In the genomic region with DNA sequence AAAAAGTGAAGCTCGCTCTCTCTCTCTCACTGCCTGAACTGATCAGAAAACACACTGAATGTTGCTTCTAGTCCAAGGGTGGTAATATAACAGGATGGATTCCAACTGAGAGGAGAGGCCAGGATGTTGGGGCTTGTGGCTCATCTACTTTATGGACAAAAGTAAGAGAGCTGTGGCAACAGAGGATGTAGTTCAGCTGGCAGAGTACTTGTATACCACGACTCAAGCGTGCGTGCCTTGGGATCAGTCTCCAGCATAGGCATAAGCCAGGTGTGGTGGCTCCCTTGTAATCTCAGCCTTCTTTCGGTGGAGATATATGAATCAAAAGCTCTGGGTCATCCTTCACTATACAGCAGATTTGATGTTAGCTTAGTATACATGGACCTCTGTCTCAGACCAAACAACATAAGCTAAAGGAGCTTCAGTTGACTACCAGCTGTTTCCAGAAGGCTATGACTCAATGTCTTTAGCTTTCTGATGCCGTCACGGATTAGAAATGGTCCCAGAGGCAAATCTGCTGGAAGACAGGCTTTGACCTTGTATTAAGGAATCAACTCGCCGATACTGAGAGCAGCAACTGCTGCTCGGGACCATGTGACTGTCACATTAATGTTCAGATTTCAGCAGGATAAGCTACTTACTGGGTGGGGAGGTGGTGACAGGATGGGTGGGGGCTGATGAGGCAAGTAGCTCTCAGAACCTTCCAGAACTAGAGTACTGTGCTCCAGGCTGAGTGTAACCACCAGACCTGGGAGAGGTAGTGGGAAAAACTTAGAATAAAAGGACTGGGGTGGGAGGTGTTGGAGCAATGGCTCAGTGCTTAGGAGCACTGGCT, we compare ENCODE assay signal across 19 mouse cellular contexts. TPM values are rescaled to one million over a fixed set of nuclear protein-coding genes. Genes with fewer than 3 reads are reported as not detected.
"Had no signal": no experiment of that assay in that cellular context is flagged by ENCODE, and none has a peak within 500 bp of the region (broad histone marks: within the 10 kb centered on the region; RNA-seq: fewer than 3 reads in every experiment).

No protein-coding gene starts in this region.

- H3K27ac ChIP-seq: limb, embryonic 15.5 days; liver, embryonic 12.5 days; midbrain, embryonic 12.5 days; stomach, embryonic 15.5 days had no signal

- H3K4me1 ChIP-seq: liver, embryonic 12.5 days had no signal

- H3K4me2 ChIP-seq: limb, embryonic 15.5 days; liver, embryonic 12.5 days; lung, embryonic 14.5 days; midbrain, embryonic 12.5 days; stomach, embryonic 15.5 days had no signal

- H3K9ac ChIP-seq: limb, embryonic 15.5 days; liver, embryonic 12.5 days; lung, embryonic 14.5 days; midbrain, embryonic 12.5 days; stomach, embryonic 15.5 days had no signal

- ATAC-seq: liver, embryonic 12.5 days had no signal

- H3K4me3 ChIP-seq: limb, embryonic 15.5 days; liver, embryonic 12.5 days; megakaryocyte, embryonic 14.5 days; midbrain, embryonic 12.5 days; stomach, embryonic 15.5 days had no signal

- H3K27me3 ChIP-seq: limb, embryonic 15.5 days; midbrain, embryonic 12.5 days; stomach, embryonic 15.5 days had no signal

- H3K9me3 ChIP-seq: limb, embryonic 15.5 days; liver, embryonic 12.5 days; megakaryocyte, embryonic 14.5 days; midbrain, embryonic 12.5 days; stomach, embryonic 15.5 days had no signal

- H3K36me3 ChIP-seq: limb, embryonic 15.5 days; liver, embryonic 12.5 days; midbrain, embryonic 12.5 days; stomach, embryonic 15.5 days had no signal

RNA-seq across cellular contexts. Expression of gene Timp4, which starts 16.8 kb away (rescaled TPM):
- polyA plus RNA-seq: liver, embryonic 12.5 days; liver, embryonic 16.5 days; macrophage had no signal

RNA-seq across cellular contexts. Expression of gene Gm17482, which starts 41.6 kb away (rescaled TPM):
- total RNA-seq: layer of hippocampus, postnatal 25 days; left cerebral cortex, adult 8-10 months; left cerebral cortex, postnatal 25 days had no signal
- polyA plus RNA-seq: kidney, embryonic 16.5 days; limb, embryonic 11.5 days; limb, embryonic 15.5 days; liver, embryonic 12.5 days; liver, embryonic 16.5 days; lung, embryonic 14.5 days; macrophage; midbrain, embryonic 12.5 days; midbrain, embryonic 16.5 days; neural tube, embryonic 14.5 days; spleen, adult 2 months; stomach, embryonic 15.5 days; testis, adult 2 months; thymus, adult 2 months; urinary bladder, adult 2 months had no signal
